Mouse (Mus musculus): ENCODE measurements at regions not wholly inside any gene's neighbourhood (a gene's known extent, or its start where the extent isn't known, plus 50 kb on each side); places are given as distances from the start of the nearest gene placed in this dataset.

DNA sequence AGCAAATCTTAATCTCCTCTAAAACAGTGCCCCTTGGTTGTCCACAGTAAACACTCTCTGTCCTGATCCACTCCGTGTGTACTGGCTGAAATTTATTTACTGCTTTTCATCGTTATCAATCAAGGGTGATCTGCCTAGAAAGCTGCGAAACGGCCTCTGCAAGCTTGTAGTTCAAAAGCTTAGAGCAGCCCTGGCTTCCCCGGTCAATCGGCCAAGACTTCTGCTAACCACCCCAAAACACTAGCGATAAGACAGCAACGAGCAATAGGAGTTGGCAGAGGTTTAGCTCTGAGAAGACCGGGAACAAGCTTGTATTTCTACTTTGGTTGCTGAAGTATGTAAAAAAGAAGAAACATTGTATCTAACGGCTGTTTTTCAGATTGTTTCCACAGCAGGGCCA, 201.8 kb downstream of the Sptssa start:
- DNase-seq (ENCODE audit: low read depth, low spot score), result no peak

DNA sequence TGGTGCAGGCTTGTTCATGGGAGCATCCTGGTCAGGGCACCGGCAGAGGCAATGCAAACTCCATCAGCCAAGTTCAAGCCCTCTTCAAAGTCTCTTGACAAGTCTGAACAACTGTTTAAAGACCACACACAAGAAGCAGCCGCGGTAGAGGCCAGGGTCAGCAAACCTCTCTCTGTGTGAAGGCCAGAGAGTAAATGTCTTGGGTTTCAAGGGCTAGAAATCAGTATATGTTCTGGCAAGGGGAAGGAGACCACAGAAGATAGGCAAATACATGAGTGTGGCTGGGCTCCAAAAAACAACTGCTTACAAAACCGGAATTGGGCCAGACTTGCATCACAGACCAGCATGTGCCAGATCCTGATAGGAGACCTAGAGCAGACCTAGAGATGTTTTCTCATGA, 203.0 kb downstream of the Sptssa start:
- no peak for DNase-seq (ENCODE audit: low read depth, low spot score)

DNA sequence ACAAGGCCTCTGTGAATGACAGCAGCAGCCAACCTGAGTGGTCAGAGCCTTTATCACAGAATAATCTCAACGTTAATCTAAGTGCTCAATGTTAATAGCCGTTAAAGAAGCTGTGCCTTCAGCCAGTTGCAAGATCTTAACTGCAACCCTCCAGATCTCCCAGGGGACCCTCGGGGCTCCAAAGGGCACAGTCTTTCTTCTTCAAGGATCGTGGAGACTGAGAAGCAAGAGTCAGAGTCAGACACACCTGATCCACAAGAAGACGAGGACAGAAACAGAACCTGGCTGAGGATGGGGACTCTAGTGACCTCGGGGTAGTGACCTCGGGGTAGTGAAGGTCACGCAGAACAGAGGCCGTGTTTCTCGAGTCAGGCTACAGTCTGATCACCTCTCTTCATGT, 206.0 kb downstream of the Sptssa start:
- DNase-seq (ENCODE audit: low read depth, low spot score), result no peak

DNA sequence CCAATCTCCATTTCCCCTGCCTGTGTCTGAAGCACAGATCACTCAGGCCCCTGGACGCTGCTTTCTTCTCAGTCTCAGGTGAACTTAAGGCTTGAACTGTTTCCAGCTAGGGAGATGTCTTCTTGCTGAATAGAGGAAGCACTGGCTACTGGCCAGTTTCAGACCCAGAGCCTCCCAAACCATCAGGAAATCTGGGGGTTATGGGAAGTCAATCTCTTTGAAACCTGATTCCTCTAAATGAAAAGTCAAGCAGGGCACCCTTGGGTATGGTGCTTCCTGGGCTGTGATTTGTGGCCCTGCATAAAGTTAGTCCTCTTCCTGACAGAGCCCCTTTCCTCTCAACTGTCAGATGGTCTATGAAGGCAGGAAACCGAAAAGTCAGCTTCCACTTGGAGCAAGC, 208.2 kb downstream of the Sptssa start:
- no peak for DNase-seq (ENCODE audit: low read depth, low spot score)

DNA sequence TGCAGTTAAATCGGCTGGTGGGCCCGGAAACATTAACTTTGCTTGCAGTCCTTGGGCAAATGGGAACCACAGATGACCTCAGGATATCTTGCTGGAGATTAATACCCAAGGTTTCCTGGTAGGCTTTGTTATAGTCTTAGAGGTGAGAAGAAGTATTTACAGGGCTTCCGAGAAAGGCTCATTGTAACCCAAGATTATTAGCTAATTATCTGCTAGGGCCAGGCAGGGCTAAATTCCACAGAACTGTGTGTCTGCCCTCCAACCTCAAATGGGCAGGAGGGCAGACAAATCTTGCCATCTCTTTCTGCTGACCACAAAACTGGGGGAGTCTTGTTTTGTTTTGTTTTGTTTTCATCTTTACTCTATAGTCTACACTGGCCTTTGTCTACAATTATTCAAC, 209.0 kb downstream of the Sptssa start:
- no peak for DNase-seq (ENCODE audit: low read depth, low spot score)

DNA sequence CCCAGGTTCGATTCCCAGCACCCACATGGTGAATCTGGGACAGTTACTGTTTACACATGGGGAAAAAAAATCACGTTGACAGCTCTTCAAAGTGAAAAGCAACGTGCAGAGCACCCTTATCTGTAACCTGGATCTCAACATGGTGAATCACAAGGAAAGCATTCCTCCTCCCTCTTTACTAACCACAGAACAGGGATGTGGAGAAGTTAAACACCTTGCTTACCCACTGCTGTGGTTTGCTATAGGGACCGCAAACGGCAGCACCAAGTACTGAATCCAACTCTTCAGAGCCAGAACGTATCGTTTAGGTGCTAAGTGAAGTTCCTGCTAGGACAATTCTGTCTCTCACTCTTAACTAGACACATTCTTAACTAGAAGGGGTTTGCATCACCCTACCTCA, 210.0 kb downstream of the Sptssa start:
- no peak for DNase-seq (ENCODE audit: low read depth, low spot score)

DNA sequence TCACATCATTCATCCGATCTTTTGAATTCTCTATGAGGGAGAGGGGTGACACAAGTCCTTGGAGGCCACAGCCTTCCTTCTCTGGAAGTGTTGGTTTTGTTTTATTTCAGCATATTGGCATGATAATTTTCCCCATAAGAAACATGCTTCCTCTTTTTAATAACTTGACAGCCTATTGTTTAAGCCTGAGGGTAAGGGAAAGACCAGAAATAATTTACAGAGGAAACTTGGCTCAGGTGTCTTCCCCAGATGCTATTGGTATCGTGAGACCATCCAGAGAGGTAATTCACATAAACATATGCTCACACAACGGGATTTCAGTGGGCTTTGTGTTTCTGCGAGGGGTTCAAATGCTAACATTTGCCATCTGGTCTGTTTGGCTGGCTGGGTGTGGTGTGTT, 212.0 kb downstream of the Sptssa start:
- DNase-seq (ENCODE audit: low read depth, low spot score), result no peak

DNA sequence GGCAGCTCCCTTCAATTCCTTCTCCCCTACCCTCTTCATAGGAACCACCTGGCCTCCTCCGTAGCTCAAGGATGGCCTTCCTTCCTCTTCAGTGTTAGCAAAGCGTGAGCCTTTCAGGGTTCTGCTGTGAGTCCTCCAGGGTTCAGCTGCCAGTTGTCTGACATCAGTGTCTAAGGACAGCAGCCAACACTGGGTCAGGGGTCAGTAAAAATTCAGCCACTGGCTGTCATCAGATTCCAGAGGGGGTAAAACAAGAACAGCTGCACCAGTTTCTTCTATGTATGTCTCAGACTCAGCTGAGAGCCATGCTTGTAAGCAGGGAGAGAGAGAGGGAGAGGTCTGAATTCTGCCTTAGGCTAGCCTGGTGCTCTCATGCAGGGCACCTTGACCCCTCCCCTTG, 213.1 kb downstream of the Sptssa start:
- DNase-seq (ENCODE audit: low read depth, low spot score), result no peak

DNA sequence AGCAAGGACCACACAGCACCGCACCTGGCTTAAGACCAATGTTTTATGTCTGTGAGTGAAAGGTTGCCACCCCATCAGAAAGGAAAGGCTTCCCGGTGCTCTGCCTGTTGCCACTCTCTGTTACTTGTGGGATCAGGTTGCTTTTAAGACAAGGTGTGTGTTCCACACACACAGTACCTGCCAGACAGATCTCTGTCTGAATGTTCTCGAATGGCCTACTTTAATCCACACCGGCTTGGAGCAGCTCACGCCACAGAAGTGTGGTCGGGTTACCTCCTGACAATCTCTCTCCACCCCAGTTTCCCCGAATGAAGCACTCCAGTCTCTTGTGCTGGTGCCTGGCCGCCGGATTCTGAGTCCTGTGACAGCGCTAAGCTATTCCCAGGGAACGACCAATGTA, 214.0 kb downstream of the Sptssa start:
- DNase-seq (ENCODE audit: low read depth, low spot score), result no peak

DNA sequence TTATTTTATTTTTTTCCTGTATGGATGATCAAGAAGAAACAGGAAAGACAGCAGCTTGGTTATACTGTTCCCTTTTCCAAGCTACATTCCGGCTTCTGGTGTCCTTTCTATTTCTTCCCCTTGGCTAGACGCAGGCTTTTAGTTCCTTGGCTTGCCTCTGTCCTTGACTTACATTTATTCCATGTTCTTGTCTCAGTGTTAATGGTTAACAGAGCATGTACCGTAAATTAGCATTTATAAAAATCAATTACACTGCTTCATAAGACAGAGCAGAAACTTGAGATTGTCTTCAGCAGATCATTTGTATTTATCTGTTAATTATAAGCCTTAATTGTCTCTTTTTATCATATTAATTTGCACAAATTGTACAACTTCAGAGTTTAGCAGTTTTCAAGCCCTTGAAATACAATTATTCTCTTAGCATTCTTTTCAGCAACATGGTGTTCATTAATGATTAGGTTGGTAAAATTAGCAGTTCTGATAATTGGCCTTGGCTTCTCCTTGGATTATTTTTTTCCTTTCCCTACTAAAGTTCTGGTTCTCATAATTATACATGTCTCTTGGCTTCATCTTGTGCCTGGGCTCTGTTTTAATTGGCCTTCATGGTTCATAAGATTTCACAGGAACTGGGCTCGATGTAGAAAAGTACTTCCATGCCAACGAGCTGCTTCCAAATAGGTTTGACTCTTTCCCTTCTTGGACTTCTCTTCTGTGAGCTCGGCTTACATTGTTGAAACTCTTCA, 215.4 kb downstream of the Sptssa start:
- DNase-seq (ENCODE audit: low read depth, low spot score), result no peak

DNA sequence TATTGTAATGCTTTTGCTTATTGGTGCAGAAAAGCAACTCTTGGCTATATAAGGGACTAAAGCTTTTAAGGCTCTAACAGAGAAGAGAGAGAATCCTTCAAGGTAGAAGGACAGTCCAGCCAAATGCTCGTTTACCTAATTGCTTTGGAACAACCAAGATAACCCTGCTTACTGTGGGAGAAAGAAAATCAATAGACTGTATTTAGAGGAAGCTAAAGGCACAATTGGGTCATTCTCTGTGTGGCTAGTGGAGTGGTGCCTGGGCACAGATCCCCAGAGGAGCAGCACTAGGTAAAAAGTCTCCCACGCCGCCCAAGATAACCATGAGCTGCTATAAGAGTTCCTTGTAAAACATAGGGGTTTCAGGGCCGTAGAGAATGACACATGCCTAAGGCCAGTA, 217.6 kb downstream of the Sptssa start:
- DNase-seq (ENCODE audit: low read depth, low spot score), result no peak

DNA sequence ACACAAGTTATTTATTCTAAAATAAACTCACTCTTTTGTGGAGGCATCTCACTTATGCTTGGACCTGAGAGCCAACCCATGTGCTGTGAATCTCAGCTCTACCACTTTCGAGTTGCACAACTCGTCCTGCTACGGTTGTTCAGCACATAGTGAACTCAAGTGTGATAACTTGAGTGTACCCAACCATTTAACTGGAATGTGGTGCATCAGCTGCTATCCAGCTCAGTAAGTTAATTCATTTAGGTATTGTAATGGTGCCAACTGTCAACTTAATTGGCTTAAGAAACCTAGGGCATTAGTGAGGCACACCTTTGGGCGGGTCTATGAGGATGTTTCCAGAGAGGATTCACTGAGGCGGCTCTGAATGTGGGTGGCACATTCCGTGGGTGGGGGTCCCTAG, 221.6 kb upstream of the Egln3 start:
- no peak for DNase-seq (ENCODE audit: low read depth, low spot score)

DNA sequence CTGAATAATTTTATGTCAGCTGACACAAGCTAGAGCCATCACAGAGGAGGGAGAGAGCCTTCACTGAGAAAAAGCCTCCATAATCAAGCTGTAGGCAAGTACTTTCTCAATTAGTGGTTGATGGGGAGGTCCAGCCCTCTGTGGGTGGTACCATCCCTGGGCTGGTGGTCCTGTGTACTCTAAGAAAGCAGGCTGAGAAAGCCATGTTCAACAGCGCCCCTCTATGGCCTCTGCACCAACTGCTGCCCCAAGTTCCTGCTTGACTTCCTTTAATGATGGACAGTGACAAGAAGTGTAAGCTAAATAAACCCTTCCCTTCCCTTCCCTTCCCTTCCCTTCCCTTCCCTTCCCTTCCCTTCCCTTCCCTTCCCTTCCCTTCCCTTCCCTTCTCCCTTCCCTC, 211.2 kb upstream of the Egln3 start:
- DNase-seq (ENCODE audit: low read depth, low spot score), result no peak

DNA sequence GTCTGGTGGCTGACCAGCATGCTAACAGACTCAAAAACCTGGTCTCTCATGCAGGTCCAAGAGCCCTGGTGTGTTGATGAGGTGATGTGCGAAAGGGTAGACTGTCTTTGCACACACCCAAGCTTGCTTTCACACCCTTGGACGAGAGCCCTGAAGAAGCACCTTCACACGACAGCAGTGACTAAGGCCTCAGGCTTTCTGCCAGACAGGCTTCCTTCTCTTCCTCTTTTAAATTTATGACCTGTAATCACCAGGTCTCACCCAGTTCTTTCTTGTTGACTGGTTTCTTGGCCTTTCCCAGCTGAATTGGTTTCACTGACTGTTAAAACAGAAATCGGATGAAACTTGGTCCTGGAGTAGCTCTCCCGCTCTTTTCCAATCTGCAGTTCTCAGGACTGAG, 210.5 kb upstream of the Egln3 start:
- DNase-seq (ENCODE audit: low read depth, low spot score), result no peak

DNA sequence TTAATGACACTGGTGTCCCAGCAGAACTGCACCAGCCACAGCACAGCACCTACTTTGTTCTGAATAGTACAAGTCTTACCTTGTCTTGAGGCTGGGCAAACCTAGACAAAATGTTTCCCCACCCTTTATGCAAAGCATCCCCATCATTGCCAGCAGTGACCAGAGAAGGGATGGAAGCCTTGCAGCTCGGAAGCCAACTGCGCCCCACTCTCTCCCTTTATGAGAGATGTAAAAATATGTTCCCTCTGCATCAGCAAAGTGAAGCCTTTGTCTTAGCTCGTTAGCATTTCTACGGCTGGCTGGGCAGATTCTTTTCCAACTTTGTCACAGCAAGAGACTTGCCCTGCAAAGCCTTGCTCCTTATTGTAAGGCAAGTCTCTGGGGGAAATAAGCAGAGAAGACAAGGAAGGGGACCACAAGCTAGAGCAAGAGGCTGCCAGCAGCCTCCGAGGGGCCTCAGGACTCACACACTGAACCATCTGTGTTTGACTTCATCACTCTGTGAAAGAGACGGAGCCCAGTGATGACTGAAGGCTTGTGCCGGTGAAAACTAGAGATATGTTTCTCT, 206.5 kb upstream of the Egln3 start:
- DNase-seq (ENCODE audit: low read depth, low spot score), result no peak

DNA sequence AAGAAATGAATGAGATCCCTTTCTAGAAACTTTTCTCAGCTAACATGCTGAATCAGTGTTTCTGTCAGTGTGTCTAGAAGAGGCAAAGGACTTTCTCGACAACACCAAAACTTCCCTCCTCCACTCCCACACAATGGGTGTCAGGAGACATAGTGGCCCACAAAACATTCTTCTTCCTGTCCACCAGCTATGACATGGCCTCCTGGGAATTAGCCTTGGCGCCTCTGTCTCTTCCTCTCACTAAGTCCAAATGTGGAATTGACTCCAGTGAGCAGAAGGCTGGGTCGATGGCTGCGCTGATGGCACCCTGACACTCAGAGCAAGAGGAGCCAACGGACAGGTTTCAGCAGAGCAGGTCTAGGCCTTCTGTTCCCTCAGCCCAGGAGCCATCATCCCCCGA, 205.2 kb upstream of the Egln3 start:
- DNase-seq (ENCODE audit: low read depth, low spot score), result no peak

DNA sequence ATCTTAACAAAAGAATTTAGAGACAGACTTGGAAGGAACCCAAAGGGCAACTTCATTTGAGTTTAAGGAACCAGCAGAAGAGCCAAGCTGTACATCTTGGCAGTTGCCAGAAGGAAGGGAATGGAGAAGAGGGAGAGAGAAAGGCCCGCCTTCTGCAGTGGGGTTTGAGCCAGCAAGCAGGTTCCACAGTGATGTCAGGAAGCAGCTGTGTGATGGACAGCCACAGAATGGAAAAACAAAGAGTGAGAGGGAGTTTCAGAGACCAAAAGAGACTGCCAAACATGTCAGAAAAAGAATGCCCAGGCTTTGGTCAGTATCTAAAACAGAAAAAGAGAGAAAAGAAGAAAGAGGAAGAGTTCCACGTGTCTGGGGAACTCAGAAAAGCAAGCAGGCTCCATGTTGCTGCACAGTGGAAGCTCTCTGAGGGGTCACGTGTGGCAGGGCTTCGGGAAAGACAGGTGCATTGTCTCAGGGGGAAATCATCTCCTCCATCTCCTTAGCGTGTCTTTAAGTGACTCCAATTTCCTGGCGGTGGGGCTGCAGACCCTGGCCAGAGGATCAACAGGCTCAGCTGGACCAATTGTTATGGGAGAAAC, 203.7 kb upstream of the Egln3 start:
- DNase-seq (ENCODE audit: low read depth, low spot score), result no peak

DNA sequence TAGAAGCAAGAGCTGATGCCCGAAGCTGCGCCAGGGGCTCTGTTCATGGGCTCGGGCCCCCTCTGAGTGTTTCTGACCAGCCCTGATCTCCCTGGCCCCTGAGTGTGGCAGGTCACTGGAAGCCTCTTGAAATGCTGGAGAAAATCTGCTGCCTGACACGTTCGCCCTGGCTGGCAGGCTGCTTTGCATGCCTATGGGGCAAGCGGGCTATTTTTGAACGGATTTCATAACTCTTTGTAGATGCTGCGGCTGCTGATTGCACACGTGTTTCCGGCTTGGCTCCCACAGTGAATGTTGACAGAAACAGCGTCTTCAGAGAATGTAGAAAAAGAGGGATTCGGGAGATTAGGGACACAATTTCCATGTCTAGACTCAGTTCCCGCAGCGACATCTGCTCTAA, 201.4 kb upstream of the Egln3 start:
- no peak for DNase-seq (ENCODE audit: low read depth, low spot score)

DNA sequence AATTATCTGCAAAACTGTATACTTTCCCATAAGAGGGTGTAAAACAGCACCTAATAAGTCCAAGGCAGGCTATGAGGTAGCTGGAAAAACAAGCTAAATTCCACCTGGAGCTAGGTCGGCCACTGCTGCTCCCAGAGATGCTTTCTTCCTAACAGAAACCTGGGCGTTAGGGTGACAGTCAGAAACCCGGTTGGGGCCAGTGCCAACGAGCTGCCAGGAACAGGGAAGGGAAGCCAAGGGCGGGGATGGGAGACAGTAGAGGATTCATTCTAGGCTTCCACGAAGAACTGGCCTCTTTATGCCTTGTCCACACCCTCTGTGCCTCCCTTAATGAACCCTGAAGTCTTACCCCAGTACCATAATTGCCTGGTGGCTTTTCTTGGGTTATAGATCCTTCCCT, 198.9 kb upstream of the Egln3 start:
- DNase-seq (ENCODE audit: low read depth, low spot score), result no peak

DNA sequence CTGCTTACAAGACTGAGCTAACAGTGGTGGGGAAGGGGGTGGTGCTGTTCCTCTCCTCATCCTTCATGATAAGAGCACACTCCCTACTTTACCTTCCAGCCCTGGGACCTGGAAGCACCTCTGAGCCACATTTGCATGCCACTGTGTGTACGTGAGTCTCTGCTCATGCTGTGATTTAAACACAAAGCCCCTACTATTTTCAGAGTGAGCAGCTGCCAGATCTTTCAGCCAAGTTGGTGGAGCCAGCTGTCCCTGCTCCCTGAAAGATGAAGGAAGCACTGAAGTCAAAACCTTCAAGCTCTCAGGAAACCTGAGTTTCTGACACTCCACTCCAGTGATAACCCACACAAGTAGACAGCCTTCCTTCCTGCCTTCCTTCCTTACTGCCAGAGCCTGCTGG, 198.0 kb upstream of the Egln3 start:
- no peak for DNase-seq (ENCODE audit: low read depth, low spot score)

DNA sequence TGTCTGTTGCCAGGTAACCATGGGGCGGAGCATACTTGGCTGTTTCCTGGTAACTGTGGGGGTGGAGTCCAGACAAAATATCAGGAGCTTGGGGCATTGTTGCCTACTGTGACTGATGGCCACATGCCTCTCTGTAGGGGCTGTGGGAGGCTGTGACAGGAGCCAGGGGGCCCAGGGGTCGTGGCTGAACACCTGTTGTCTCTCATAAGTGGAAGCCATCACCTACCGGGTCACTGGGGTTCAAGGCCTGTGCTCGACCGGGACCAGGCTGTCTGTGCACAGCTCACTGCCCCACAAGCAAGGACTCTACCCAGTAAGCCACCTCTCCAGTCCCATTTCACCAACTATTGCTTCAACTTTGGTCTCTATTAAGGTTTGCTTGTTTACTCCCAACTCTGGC, 196.4 kb upstream of the Egln3 start:
- no peak for DNase-seq (ENCODE audit: low read depth, low spot score)

DNA sequence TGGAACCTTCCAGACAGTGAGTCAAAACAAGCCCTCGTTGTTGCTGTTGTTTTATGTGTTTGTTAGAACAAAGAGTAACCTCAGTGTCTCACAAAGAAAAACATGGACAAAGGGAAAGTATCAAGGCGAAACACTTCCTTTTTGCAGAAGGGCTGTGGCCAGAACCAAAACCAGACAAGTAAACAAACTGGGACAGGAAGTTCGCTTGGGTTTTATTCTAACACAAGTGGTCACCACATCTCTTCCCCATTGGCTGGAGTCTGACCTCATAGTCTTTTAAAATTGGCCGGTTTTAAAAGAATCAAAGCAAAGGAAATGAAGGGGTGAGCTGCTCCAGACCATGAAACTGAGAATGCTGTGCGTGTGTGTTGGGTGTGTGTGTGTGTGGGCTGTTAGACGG, 194.4 kb upstream of the Egln3 start:
- DNase-seq (ENCODE audit: low read depth, low spot score), result no peak

DNA sequence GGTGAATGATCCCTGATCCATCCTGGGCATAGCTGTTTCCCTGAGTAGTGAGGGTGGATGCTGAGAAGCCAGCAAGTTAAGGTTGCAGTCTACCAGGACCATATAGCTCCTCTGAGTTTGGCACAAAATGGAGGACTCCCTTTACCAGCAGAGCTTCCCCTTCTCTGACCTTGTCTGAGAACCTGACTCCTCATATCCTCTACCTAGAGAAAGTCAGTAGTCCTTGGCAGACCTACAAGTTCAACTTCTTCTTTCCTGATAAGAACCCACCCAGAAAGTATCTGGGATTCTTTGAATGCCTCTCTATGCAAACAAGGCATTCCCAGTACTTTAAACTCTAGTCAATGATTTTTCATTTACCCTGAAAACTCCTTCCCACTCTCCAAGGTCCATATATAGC, 193.3 kb upstream of the Egln3 start:
- no peak for DNase-seq (ENCODE audit: low read depth, low spot score)

DNA sequence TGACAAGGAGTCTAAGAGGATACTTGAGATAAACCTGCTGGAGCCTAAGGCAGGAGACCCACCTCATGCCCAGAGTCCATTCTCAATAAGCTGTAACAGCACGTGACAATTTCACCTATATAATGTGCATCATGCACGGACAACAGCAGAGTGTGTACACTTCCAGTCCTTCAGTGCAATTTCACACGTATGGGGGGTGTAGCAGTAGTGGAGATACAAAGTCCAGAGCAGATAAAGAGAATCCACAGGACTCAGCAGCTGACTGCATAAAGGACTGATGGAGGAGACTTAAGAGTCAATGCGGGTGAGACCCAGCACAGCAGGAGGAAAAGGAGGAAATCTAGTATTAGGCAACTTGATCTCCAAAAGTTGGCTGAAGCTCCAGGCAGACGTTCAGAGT, 192.7 kb upstream of the Egln3 start:
- DNase-seq (ENCODE audit: low read depth, low spot score), result no peak

Data from retina, postnatal 7 days (tissue).